Mouse (Mus musculus): Measurements from ENCODE around the gene Phrf1.

Gene Phrf1

GRCm38 (mm10) chr7:141213133-141213532 lies 15.5 kb upstream of the Phrf1 start:
- DNase-seq (ENCODE audit: low read depth, low spot score), result no peak

GRCm38 (mm10) chr7:141213605-141214235 lies 14.9 kb upstream of the Phrf1 start, which contains the start of gene Lmntd2:
Lmntd2 (minus strand) TSS chr7:141214080.
- no peak for DNase-seq (ENCODE audit: low read depth, low spot score)

GRCm38 (mm10) chr7:141214310-141214709 lies 14.3 kb upstream of the Phrf1 start:
- DNase-seq (ENCODE audit: low read depth, low spot score), result no peak

GRCm38 (mm10) chr7:141215101-141215879 lies 13.3 kb upstream of the Phrf1 start, which contains the start of gene Rassf7:
Rassf7 (plus strand) TSS chr7:141215860.
- DNase-seq (ENCODE audit: low read depth, low spot score), result peak; percentile 93

DNA sequence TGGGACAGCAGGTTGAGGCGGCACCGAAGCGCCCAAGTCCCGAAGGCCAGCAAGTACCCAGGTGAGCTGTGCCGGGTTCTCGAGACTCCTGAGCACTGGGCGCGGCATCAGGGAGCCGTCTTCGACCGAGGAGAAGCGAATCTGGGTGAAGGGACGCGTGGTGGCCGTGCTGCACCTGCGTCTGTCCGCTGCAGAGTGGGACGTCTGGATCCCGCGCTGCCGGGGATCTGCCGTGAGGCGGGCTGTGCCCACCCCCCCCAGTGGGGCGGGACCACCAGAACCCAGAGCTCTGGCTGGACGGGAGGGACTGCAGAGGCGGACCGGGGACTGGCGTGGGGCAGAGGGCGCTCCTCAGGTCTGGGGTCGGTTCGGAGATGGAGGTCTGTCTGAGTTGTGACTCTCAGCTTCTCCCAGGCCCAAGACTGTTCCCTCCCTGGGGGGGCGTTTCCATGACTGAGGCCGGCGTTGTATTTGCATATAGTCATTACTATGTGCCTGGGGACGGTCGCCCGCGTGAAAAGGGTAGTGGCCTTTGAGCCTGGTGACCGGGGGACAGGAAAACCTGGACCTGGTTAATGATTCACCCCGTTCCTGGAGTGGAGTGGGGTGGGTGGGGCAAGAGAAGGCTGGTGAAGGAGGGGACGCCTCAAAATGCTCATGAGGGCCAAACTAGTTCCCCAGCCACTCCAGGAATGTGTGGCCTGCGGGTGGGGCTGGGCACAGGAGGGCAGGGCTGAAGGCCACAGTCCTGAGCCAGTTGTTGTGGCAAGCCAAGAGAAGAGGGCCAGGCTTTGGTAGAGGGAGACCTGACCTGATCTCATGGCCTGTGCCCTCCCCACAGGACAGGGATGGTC lies 12.5 kb upstream of the Phrf1 start:
- no peak for DNase-seq (ENCODE audit: low read depth, low spot score)

GRCm38 (mm10) chr7:141216894-141217293 lies 11.7 kb upstream of the Phrf1 start:
- DNase-seq (ENCODE audit: low read depth, low spot score), result no peak

DNA sequence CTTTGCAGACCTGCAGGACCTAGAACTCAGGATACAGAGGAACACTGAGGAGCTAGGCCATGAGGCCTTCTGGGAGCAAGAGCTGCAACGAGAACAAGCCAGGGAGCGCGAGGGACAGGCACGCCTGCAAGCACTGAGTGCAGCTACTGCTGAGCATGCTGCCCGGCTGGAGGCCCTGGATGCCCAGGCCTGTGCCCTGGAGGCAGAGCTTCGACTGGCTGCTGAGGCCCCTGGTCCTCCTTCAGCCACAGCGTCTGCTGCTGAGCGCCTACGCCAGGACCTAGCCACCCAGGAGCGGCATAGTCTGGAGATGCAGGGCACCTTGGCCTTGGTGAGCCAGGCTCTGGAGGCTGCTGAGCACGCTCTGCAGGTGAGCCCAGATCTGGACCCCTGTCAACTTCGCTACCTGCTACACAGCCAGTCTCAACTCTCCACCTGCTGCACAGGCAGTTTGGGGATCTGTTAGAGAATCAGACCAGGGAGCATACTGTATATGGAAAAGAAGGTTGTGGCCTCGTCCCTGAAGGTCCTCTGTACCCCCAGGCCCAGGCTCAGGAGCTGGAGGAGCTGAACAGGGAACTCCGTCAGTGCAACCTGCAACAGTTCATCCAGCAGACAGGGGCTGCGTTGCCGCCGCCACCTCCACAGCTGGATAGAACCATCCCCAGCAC lies 11.1 kb upstream of the Phrf1 start:
- no peak for DNase-seq (ENCODE audit: low read depth, low spot score)

- DNase-seq (ENCODE audit: low read depth, low spot score), result no peak
Measured at GRCm38 (mm10) chr7:141218141-141218540, 10.4 kb upstream of the Phrf1 start.

DNA sequence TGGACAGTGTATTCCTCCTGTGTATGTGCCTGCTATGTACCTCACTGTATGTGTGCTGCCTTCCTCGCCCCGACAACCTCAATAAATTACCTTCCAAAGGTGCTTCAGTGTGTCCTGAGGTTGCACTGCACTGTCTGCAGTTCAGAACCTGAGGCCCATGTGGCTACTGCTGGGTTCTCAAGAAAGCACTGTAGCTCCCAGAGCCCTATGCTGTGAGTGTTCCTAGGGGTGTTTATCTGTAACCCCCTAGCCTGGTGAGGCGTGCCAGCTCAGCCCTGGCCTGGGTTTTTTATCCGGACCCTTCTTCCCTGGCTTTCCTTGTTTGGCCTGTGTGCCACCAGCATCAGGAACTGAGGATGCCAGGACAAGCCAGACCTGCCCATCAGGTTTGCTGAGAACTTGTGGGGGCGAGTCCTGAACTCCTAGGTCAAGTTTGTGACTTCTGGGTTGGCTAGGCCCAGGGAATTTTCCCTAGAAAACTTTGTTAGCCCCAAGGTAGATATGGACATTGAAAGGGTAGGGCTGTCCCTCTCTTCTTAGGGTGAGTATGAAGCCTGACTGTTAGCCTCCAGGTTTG lies 9.9 kb upstream of the Phrf1 start:
- DNase-seq (ENCODE audit: low read depth, low spot score), result no peak

GRCm38 (mm10) chr7:141219558-141220099 lies 9.0 kb upstream of the Phrf1 start:
- DNase-seq (ENCODE audit: low read depth, low spot score), result no peak

DNA sequence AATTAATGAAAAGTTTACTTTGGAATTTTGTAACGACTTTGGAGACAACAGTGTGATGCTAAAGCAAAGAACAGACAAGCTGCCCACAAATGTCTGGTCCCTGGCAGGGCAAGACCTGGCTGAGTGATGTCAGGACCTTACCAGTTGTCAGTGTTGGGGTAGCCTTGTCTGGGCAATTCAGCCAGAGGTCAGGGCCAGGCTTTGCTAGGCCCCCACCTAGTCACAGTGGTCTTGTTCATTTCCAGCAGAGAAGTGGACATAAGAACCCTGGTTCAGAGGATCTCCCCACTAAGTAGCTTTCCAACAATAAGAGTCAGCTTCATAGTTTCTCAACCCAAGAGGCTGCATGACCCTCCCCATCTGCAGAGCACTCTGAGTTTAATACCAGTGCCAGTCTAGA lies 8.2 kb upstream of the Phrf1 start:
- DNase-seq (ENCODE audit: low read depth, low spot score), result no peak

DNA sequence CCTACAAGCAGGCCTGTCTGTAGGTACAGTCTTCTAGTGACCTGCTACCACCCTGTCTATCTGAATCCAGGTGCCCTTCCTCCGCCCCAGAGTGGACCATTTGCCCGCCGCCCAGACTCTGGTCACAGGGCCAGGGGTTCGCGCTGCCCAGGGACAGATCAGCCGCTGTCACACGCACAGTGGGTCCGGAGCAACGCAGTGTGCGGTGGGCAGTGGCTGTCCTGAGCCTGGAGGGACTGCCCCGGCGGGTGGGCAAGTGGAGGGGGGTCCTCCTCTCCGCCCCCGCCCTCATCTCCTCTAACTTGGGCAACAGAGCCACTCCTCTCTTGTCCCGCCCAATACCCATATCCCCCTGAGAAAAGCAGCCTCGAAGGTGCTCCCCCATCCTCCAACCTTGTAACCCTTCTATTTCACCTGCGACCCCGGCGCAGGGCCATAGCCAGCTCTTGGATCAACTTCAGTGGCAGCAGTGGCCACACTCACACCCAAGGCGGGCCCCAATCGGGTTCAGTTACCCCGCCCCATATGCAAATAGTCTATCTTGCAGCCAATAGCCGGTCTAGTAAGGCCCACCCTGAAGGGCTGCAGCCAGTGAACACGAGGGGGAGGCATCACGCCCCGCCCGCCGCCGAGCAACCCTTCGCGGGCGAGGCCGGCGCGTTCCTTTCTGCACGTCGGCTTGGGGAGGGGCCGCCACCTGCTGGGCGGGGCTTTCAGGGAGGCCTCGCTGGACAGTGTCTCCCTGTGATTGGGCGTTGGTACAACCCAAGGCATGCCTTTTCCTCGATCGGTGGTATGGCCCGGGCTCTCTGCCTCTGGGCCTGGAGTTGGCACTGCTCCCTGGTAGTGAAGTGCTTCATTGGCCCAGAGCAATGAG lies 7.1 kb upstream of the Phrf1 start:
- peak; percentile 98 for DNase-seq (ENCODE audit: low read depth, low spot score)

DNA sequence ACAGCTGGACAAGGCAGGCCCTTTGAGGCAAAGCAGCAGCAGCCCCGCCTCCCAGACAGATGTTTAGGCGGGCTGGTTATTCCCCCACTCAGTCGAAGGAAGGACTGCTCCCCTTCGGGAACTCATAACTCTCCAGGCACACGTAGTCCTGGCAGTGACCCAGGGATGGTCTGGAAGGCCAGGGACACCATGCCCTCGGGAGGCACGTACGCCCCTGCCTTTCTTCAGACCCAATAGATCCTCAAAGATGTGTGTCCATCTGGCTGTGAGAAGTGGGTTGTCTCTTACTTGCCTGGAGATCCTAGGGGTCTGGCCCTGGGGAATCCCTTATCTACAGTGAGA lies 6.5 kb upstream of the Phrf1 start:
- DNase-seq (ENCODE audit: low read depth, low spot score), result no peak

- DNase-seq (ENCODE audit: low read depth, low spot score), result no peak
Measured at GRCm38 (mm10) chr7:141222696-141223215, 5.8 kb upstream of the Phrf1 start.

DNA sequence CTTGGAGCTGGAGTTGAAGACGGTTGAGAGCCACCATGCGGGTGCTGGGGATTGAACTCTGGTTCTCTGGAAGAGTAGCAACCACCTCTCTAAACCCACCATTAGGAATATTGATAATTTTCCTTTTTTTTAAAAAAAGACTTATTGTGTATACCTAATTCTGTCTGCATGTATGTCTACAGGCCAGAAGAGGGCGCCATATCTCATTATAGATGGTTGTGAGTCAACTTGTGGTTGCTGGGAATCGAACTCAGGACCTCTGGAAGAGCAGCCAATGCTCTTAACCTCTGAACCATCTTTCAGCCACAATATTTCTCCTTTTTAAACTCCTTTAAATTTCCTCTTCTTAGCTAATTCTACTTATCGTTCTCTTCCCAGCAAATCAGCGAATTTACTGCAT lies 2.0 kb upstream of the Phrf1 start:
- no peak for DNase-seq (ENCODE audit: low read depth, low spot score)

DNA sequence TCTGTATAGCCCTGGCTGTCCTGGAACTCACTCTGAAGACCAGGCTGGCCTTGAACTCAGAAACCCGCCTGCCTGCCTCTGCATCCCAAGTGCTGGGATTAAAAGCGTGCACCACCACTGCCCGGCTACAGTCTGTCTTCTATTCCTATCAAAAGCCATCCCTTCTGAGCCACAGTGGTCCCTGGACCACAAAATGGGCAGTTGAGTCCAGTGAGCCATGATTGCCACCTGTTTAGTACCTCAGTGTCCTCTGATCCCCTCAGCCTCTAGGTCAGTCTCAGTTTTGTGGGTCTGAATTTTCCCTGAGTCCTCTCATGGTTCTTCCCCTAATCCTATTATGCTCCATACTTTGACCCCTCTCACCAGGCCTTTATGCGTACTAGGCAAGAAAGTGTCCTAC lies 788 bp upstream of the Phrf1 start:
- no peak for DNase-seq (ENCODE audit: low read depth, low spot score)

GRCm38 (mm10) chr7:141229702-141230101 lies 1.1 kb downstream of the Phrf1 start:
- no peak for DNase-seq (ENCODE audit: low read depth, low spot score)

DNA sequence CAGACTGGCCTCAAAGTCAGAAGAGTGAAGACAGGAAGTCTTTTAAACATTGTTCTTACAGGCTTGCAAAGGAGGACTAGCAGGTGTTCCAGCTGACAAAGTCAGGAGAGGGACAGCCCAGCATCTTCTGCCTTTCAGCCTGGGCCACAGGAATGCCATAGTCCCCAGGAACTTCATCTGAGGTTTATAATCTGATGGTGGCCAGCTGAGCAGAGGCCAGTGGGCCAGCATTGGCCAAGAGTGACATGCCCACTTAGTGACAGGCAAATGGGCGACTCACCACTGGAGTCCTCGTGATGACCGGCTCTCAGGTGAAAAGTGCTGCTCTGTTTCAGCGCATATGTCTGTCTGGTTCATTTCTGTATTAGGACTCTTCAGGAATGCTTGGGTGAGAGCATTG lies 2.0 kb downstream of the Phrf1 start:
- no peak for DNase-seq (ENCODE audit: low read depth, low spot score)

DNA sequence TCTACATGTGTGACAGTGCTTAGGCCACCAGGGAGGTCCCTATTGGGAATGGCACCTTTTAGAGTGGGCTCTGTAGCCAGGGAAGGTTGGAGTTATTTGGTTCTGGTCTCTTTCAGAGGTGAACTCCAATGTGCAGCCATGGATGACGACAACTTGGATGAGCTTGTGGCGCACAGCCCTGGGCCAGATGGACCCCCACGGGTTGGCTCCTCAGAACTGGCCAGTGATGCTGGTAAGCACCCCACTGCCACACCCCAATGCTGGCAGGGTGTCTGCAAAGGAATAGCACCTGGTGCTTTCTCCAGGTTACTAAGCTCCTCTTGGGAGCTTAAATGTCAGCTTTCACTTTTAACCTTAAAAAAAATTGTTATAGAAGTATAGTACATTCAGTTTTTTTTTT lies 2.5 kb downstream of the Phrf1 start:
- DNase-seq (ENCODE audit: low read depth, low spot score), result no peak

DNA sequence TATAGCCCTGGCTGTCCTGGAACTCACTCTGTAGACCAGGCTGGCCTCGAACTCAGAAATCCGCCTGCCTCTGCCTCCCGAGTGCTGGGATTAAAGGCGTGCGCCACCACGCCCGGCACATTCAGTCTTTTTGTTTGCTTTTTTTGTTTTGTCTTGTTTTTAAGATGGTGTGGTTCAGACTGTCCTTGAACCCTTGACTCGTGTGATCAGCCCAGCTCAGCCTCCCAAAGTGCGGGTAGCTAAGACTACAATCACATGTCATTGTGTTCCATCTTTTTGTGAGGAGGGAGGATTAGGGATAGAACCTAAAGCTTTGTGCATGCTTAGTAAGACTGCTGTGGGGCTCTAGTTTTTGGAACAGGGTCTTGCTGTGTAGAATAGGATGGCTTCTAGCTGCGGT lies 3.0 kb downstream of the Phrf1 start:
- no peak for DNase-seq (ENCODE audit: low read depth, low spot score)
